Mouse (Mus musculus): Measurements from ENCODE around the gene 2810408A11Rik. TPM values are rescaled to one million over a fixed set of nuclear protein-coding genes. Genes with fewer than 3 reads are reported as not detected.
"Not testable (repeated sequence)": the region's sequence is repeated elsewhere in the genome, so short reads cannot be mapped to it uniquely, and the experiment has no call there.

Gene 2810408A11Rik
- polyA plus RNA-seq, 1 experiment from 2014 or later, result 10.7 TPM

- Histone ChIP-seq H3K9me3 (ENCODE audit: control insufficient read depth, low read length) (no peaks in the 10 kb centered on the region), H3K27me3 (replicated peaks; ENCODE audit: control insufficient read depth, insufficient read depth, low read length) (no peaks in the 10 kb centered on the region), H3K36me3 (ENCODE audit: control insufficient read depth, insufficient read depth, low read length) (no peaks in the 10 kb centered on the region), H3K27ac (ENCODE audit: low read depth) (no peak overlapping the region), H3K9ac (ENCODE audit: low read length) (no peak overlapping the region), H3K4me3 (ENCODE audit: low read depth, low read length) (no peak overlapping the region), H3K4me2 (ENCODE audit: low read length) (peak overlapping the region; percentile 41), H3K4me1 (replicated peaks; ENCODE audit: control insufficient read depth, insufficient read depth, low read length) (peaks cover 15% of the 10 kb centered on the region)
- 11% methylated on average over 6 of the region's 6 CpGs for WGBS
- DNase-seq (ENCODE audit: low spot score) (no peak), ATAC-seq (replicated peaks; ENCODE audit: low FRiP score, low TSS enrichment, low read depth) (no peak)
Measured at GRCm38 (mm10) chr11:69934681-69935080, 33.9 kb upstream of the 2810408A11Rik start.

GRCm38 (mm10) chr11:69934169-69934568 lies 33.4 kb upstream of the 2810408A11Rik start:
- H3K4me1 ChIP-seq (replicated peaks; ENCODE audit: control insufficient read depth, insufficient read depth, low read length), result peaks cover 15% of the 10 kb centered on the region
- no peaks in the 10 kb centered on the region for H3K9me3 ChIP-seq (ENCODE audit: control insufficient read depth, low read length)
- no peak overlapping the region for H3K9ac ChIP-seq (ENCODE audit: low read length)
- H3K27ac ChIP-seq (ENCODE audit: low read depth), result no peak overlapping the region
- peak; percentile 99 for DNase-seq (ENCODE audit: low spot score)
- WGBS, result under 1% methylated on average over 18 of the region's 18 CpGs
- ATAC-seq (replicated peaks; ENCODE audit: low FRiP score, low TSS enrichment, low read depth), result peak; percentile 48; the same call in 1 of the 2 replicates
- H3K36me3 ChIP-seq (ENCODE audit: control insufficient read depth, insufficient read depth, low read length), result no peaks in the 10 kb centered on the region
- peak overlapping the region; percentile 16; the same call in 1 of the 2 replicates for H3K4me3 ChIP-seq (ENCODE audit: low read depth, low read length)
- peak overlapping the region; percentile 41 for H3K4me2 ChIP-seq (ENCODE audit: low read length)
- no peaks in the 10 kb centered on the region for H3K27me3 ChIP-seq (replicated peaks; ENCODE audit: control insufficient read depth, insufficient read depth, low read length)

GRCm38 (mm10) chr11:69933066-69933465 lies 32.3 kb upstream of the 2810408A11Rik start:
- H3K27me3 ChIP-seq (replicated peaks; ENCODE audit: control insufficient read depth, insufficient read depth, low read length), result no peaks in the 10 kb centered on the region
- 74% methylated on average over 4 of the region's 4 CpGs for WGBS
- no peaks in the 10 kb centered on the region for H3K9me3 ChIP-seq (ENCODE audit: control insufficient read depth, low read length)
- H3K36me3 ChIP-seq (ENCODE audit: control insufficient read depth, insufficient read depth, low read length), result no peaks in the 10 kb centered on the region
- H3K4me2 ChIP-seq (ENCODE audit: low read length), result no peak overlapping the region
- no peak overlapping the region for H3K27ac ChIP-seq (ENCODE audit: low read depth)
- DNase-seq (ENCODE audit: low spot score) (no peak), ATAC-seq (replicated peaks; ENCODE audit: low FRiP score, low TSS enrichment, low read depth) (no peak)
- H3K4me1 ChIP-seq (replicated peaks; ENCODE audit: control insufficient read depth, insufficient read depth, low read length), result peaks cover 15% of the 10 kb centered on the region
- no peak overlapping the region for H3K9ac ChIP-seq (ENCODE audit: low read length)
- H3K4me3 ChIP-seq (ENCODE audit: low read depth, low read length), result no peak overlapping the region

GRCm38 (mm10) chr11:69932254-69932653 lies 31.5 kb upstream of the 2810408A11Rik start:
- H3K36me3 ChIP-seq (ENCODE audit: control insufficient read depth, insufficient read depth, low read length), result no peaks in the 10 kb centered on the region
- H3K27ac ChIP-seq (ENCODE audit: low read depth), result no peak overlapping the region
- no peaks in the 10 kb centered on the region for H3K27me3 ChIP-seq (replicated peaks; ENCODE audit: control insufficient read depth, insufficient read depth, low read length)
- H3K4me1 ChIP-seq (replicated peaks; ENCODE audit: control insufficient read depth, insufficient read depth, low read length), result peaks cover 14% of the 10 kb centered on the region
- no peak overlapping the region for H3K4me2 ChIP-seq (ENCODE audit: low read length)
- 42% methylated on average over 3 of the region's 3 CpGs for WGBS
- H3K4me3 ChIP-seq (ENCODE audit: low read depth, low read length), result no peak overlapping the region
- DNase-seq (ENCODE audit: low spot score), result no peak
- H3K9ac ChIP-seq (ENCODE audit: low read length), result no peak overlapping the region
- no peak for ATAC-seq (replicated peaks; ENCODE audit: low FRiP score, low TSS enrichment, low read depth)
- H3K9me3 ChIP-seq (ENCODE audit: control insufficient read depth, low read length), result no peaks in the 10 kb centered on the region

- no peak overlapping the region for H3K27ac ChIP-seq (ENCODE audit: low read depth)
- H3K36me3 ChIP-seq (ENCODE audit: control insufficient read depth, insufficient read depth, low read length), result no peaks in the 10 kb centered on the region
- no peak for ATAC-seq (replicated peaks; ENCODE audit: low FRiP score, low TSS enrichment, low read depth)
- H3K9ac ChIP-seq (ENCODE audit: low read length), result no peak overlapping the region
- no peaks in the 10 kb centered on the region for H3K27me3 ChIP-seq (replicated peaks; ENCODE audit: control insufficient read depth, insufficient read depth, low read length)
- no peaks in the 10 kb centered on the region for H3K9me3 ChIP-seq (ENCODE audit: control insufficient read depth, low read length)
- DNase-seq (ENCODE audit: low spot score), result no peak
- 68% methylated on average over 8 of the region's 8 CpGs for WGBS
- H3K4me2 ChIP-seq (ENCODE audit: low read length), result no peak overlapping the region
- peaks cover 9% of the 10 kb centered on the region for H3K4me1 ChIP-seq (replicated peaks; ENCODE audit: control insufficient read depth, insufficient read depth, low read length)
- no peak overlapping the region for H3K4me3 ChIP-seq (ENCODE audit: low read depth, low read length)
Measured at GRCm38 (mm10) chr11:69931769-69932168, 31.0 kb upstream of the 2810408A11Rik start.

GRCm38 (mm10) chr11:69930967-69931537 lies 30.3 kb upstream of the 2810408A11Rik start:
- Histone ChIP-seq H3K4me2 (ENCODE audit: low read length) (no peak overlapping the region), H3K9me3 (ENCODE audit: control insufficient read depth, low read length) (no peaks in the 10 kb centered on the region), H3K4me1 (replicated peaks; ENCODE audit: control insufficient read depth, insufficient read depth, low read length) (peaks cover 2% of the 10 kb centered on the region), H3K36me3 (ENCODE audit: control insufficient read depth, insufficient read depth, low read length) (no peaks in the 10 kb centered on the region), H3K27ac (ENCODE audit: low read depth) (no peak overlapping the region), H3K4me3 (ENCODE audit: low read depth, low read length) (no peak overlapping the region), H3K9ac (ENCODE audit: low read length) (no peak overlapping the region), H3K27me3 (replicated peaks; ENCODE audit: control insufficient read depth, insufficient read depth, low read length) (no peaks in the 10 kb centered on the region)
- ATAC-seq (replicated peaks; ENCODE audit: low FRiP score, low TSS enrichment, low read depth) (no peak), DNase-seq (ENCODE audit: low spot score) (no peak)
- 65% methylated on average over 3 of the region's 3 CpGs for WGBS

- not testable (repeated sequence) for H3K9ac ChIP-seq (ENCODE audit: low read length); H3K4me1 ChIP-seq (replicated peaks; ENCODE audit: control insufficient read depth, insufficient read depth, low read length); H3K27ac ChIP-seq (ENCODE audit: low read depth); H3K36me3 ChIP-seq (ENCODE audit: control insufficient read depth, insufficient read depth, low read length); H3K9me3 ChIP-seq (ENCODE audit: control insufficient read depth, low read length); DNase-seq (ENCODE audit: low spot score); H3K27me3 ChIP-seq (replicated peaks; ENCODE audit: control insufficient read depth, insufficient read depth, low read length); H3K4me2 ChIP-seq (ENCODE audit: low read length); H3K4me3 ChIP-seq (ENCODE audit: low read depth, low read length); ATAC-seq (replicated peaks; ENCODE audit: low FRiP score, low TSS enrichment, low read depth)
- 90% methylated on average over 8 of the region's 8 CpGs for WGBS
Measured at GRCm38 (mm10) chr11:69930176-69930575, 29.4 kb upstream of the 2810408A11Rik start.

GRCm38 (mm10) chr11:69929712-69930111 lies 28.9 kb upstream of the 2810408A11Rik start:
- no peaks in the 10 kb centered on the region for H3K9me3 ChIP-seq (ENCODE audit: control insufficient read depth, low read length)
- H3K4me2 ChIP-seq (ENCODE audit: low read length), result no peak overlapping the region
- H3K9ac ChIP-seq (ENCODE audit: low read length), result no peak overlapping the region
- no peaks in the 10 kb centered on the region for H3K36me3 ChIP-seq (ENCODE audit: control insufficient read depth, insufficient read depth, low read length)
- no peak overlapping the region for H3K27ac ChIP-seq (ENCODE audit: low read depth)
- H3K4me3 ChIP-seq (ENCODE audit: low read depth, low read length), result no peak overlapping the region
- no peaks in the 10 kb centered on the region for H3K27me3 ChIP-seq (replicated peaks; ENCODE audit: control insufficient read depth, insufficient read depth, low read length)
- no peaks in the 10 kb centered on the region for H3K4me1 ChIP-seq (replicated peaks; ENCODE audit: control insufficient read depth, insufficient read depth, low read length)
- DNase-seq (ENCODE audit: low spot score) (no peak), ATAC-seq (replicated peaks; ENCODE audit: low FRiP score, low TSS enrichment, low read depth) (no peak)
- WGBS, result 71% methylated on average over 4 of the region's 4 CpGs

GRCm38 (mm10) chr11:69927501-69927900 lies 26.7 kb upstream of the 2810408A11Rik start:
- Histone ChIP-seq H3K4me2 (ENCODE audit: low read length) (no peak overlapping the region), H3K27me3 (replicated peaks; ENCODE audit: control insufficient read depth, insufficient read depth, low read length) (no peaks in the 10 kb centered on the region), H3K9me3 (ENCODE audit: control insufficient read depth, low read length) (no peaks in the 10 kb centered on the region), H3K27ac (ENCODE audit: low read depth) (no peak overlapping the region), H3K4me1 (replicated peaks; ENCODE audit: control insufficient read depth, insufficient read depth, low read length) (no peaks in the 10 kb centered on the region), H3K9ac (ENCODE audit: low read length) (no peak overlapping the region), H3K4me3 (ENCODE audit: low read depth, low read length) (no peak overlapping the region), H3K36me3 (ENCODE audit: control insufficient read depth, insufficient read depth, low read length) (no peaks in the 10 kb centered on the region)
- DNase-seq (ENCODE audit: low spot score) (no peak), ATAC-seq (replicated peaks; ENCODE audit: low FRiP score, low TSS enrichment, low read depth) (no peak)
- WGBS, result 93% methylated on average over 2 of the region's 2 CpGs

Measured in intestine, embryonic 14.5 days (tissue).